Mouse (Mus musculus): ENCODE data around the gene Kazn.

DNA sequence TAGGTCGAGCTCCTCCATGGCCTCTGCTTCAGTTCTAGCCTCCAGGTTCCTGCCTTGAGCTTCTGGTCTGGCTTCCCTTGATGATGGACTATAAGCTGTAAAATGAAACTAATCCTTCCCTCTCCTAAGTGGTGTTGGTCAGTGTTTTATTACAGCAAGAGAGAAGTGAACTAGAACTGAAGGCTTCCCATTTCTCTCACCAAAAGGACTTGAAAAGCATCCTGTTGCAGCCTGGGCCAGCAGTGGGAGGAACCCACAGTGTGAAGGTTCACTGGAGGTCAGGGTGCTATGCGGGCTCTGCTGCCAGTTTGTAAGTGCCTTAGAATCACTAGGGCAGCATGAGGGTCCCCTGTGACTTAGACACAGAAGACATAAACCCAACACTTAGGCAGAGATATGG, 148.1 kb downstream of the Kazn start:
- TF ChIP-seq IRF4 (IDR thresholded peaks at IDR 0.05; ENCODE audit: low read depth, low read length), result no peak
- TF ChIP-seq POLR2A (IDR thresholded peaks at IDR 0.05; ENCODE audit: low read depth, low read length), result no peak
- no peak for TF ChIP-seq RCOR1 (conservative IDR thresholded peaks at IDR 0.05; ENCODE audit: low read depth, low read length)
- TF ChIP-seq CTCF (conservative IDR thresholded peaks at IDR 0.05 in 1 of 2, IDR thresholded peaks at IDR 0.05 in 1 of 2; ENCODE audit: low read depth in 2 of 2, low read length in 2 of 2), result no peak

All from CH12.LX (cell line).